ENCODE assay signal across 8 mouse cellular contexts in genomic region chr15:98772511-98773211, GRCm38 (mm10). TPM values are rescaled to one million over a fixed set of nuclear protein-coding genes. Genes with fewer than 3 reads are reported as not detected.
DNase-seq lines count a peak whose midpoint lies in the region; ATAC-seq lines count a peak whose summit lies in the region.

No protein-coding gene starts in this region.

- no peaks in the 10 kb centered on the region for H3K36me3 ChIP-seq in stomach, embryonic 15.5 days

- peak; percentile 19 for DNase-seq in kidney, adult 9 months
- DNase-seq in kidney, postnatal 25 days: no peak
- peak; percentile 64 for DNase-seq in embryo, embryonic 11 days
- peak; percentile 27 for DNase-seq in lung, postnatal 10 days
- no peak for DNase-seq in ovary, adult 18-20 months (ENCODE audit: low spot score)
- DNase-seq in ovary, postnatal 36 days (ENCODE audit: low spot score): no peak

- H3K9ac ChIP-seq in stomach, embryonic 15.5 days: no peak overlapping the region

- ATAC-seq in inflammation-experienced regulatory T-cells, adult 6 months: peak; percentile 66
- ATAC-seq in stomach, embryonic 15.5 days (ENCODE audit: insufficient read depth, low FRiP score, low read depth): no peak

- peak overlapping the region; percentile 69 for H3K4me2 ChIP-seq in stomach, embryonic 15.5 days

- peak overlapping the region; percentile 36 for H3K4me3 ChIP-seq in stomach, embryonic 15.5 days (replicated peaks)

- H3K27me3 ChIP-seq in stomach, embryonic 15.5 days (replicated peaks): peaks cover 84% of the 10 kb centered on the region

- H3K9me3 ChIP-seq in stomach, embryonic 15.5 days: no peaks in the 10 kb centered on the region

- H3K4me1 ChIP-seq in stomach, embryonic 15.5 days: peaks cover 32% of the 10 kb centered on the region

- 2% methylated on average over 36 of the region's 36 CpGs for WGBS in stomach, embryonic 15.5 days

- no peak overlapping the region for H3K27ac ChIP-seq in stomach, embryonic 15.5 days

RNA-seq across cellular contexts. Expression of gene Wnt10b, which starts 5.3 kb away (rescaled TPM):
- under 1 TPM in 1 of 3 experiments, not detected in 2; 0.15 TPM for polyA plus RNA-seq in inflammation-experienced regulatory T-cells, adult 6 months (2017; shearing (Covaris generic))
- 0.08 TPM in 1 of 2 replicates, not detected in the other for polyA plus RNA-seq in stomach, embryonic 15.5 days (2015; fragmentation: Nextera tagmentation; extraction: Ambion mirVana)

RNA-seq across cellular contexts. Expression of gene Arf3, which starts 9.6 kb away (rescaled TPM):
- polyA plus RNA-seq in inflammation-experienced regulatory T-cells, adult 6 months (2017; shearing (Covaris generic)): 10 to 100 TPM; 35.5 to 38.0 (median 37.8) TPM
- 41.6 and 45.2 TPM in 2 replicates for polyA plus RNA-seq in stomach, embryonic 15.5 days (2015; fragmentation: Nextera tagmentation; extraction: Ambion mirVana)

RNA-seq across cellular contexts. Expression of gene Wnt1, which starts 17.0 kb away (rescaled TPM):
- polyA plus RNA-seq in inflammation-experienced regulatory T-cells, adult 6 months (2017; shearing (Covaris generic)): under 1 TPM in 1 of 3 experiments, not detected in 2; 0.15 TPM
- not detected in 2 replicates for polyA plus RNA-seq in stomach, embryonic 15.5 days (2015; fragmentation: Nextera tagmentation; extraction: Ambion mirVana)

RNA-seq across cellular contexts. Expression of gene Ddn, which starts 36.6 kb away (rescaled TPM):
- polyA plus RNA-seq in inflammation-experienced regulatory T-cells, adult 6 months (2017; shearing (Covaris generic)): not detected
- not detected in 2 replicates for polyA plus RNA-seq in stomach, embryonic 15.5 days (2015; fragmentation: Nextera tagmentation; extraction: Ambion mirVana)

RNA-seq across cellular contexts. Expression of gene Fkbp11, which starts 44.7 kb away (rescaled TPM):
- 1 to 10 TPM in 1 of 3 experiments, under 1 TPM in 1, not detected in 1; 0.62 to 1.7 TPM for polyA plus RNA-seq in inflammation-experienced regulatory T-cells, adult 6 months (2017; shearing (Covaris generic))
- 112 and 123 TPM in 2 replicates for polyA plus RNA-seq in stomach, embryonic 15.5 days (2015; fragmentation: Nextera tagmentation; extraction: Ambion mirVana)

Comparison
In these comparisons a context has a peak if more than half of its experiments do, and no peak if none do; other contexts are left out.
1. DNase-seq: peak in kidney, adult 9 months (single experiment), embryo, embryonic 11 days (single experiment) and lung, postnatal 10 days (single experiment); none in kidney, postnatal 25 days (0 of 2), ovary, adult 18-20 months (single experiment) and ovary, postnatal 36 days (single experiment).